Mouse (Mus musculus): Measurements from ENCODE around the gene Bcl7b. TPM values are rescaled to one million over a fixed set of nuclear protein-coding genes. Genes with fewer than 3 reads are reported as not detected.

Gene Bcl7b
- total and polyA plus RNA-seq, 2 experiments from 2014 or later, result 18.5 to 32.5 TPM

GRCm38 (mm10) chr5:135149053-135149819 lies 18.8 kb upstream of the Bcl7b start, which contains the start of gene Tbl2:
Tbl2 (plus strand) TSS chr5:135149657.
- Histone ChIP-seq H3K4me2 (ENCODE audit: low read depth, low read length) (peak within 1 kb of the TSS; percentile 95), H3K4me1 (ENCODE audit: insufficient read depth, low read length) (no peaks in the 10 kb centered on the region), H3K27me3 (ENCODE audit: insufficient read depth, low read length) (no peaks in the 10 kb centered on the region), H3K9me3 (ENCODE audit: low read length) (no peaks in the 10 kb centered on the region), H3K36me3 (ENCODE audit: insufficient read depth, low read length) (no peaks in the 10 kb centered on the region), H3K27ac (peak within 1 kb of the TSS; percentile 87), H3K9ac (replicated peaks; ENCODE audit: low read length) (peak within 1 kb of the TSS; percentile 62), H3K4me3 (ENCODE audit: low read length) (peak within 1 kb of the TSS; percentile 66)
- DNase-seq (ENCODE audit: low spot score) (peak; percentile 99), ATAC-seq (peak; percentile 98)
- 0 out of 2 replicates have a peak, but pooled peaks have one; percentile 15 for TF ChIP-seq CTCF (IDR thresholded peaks at IDR 0.05; ENCODE audit: low read depth)
- under 1% methylated on average over 63 of the region's 63 CpGs for WGBS

DNA sequence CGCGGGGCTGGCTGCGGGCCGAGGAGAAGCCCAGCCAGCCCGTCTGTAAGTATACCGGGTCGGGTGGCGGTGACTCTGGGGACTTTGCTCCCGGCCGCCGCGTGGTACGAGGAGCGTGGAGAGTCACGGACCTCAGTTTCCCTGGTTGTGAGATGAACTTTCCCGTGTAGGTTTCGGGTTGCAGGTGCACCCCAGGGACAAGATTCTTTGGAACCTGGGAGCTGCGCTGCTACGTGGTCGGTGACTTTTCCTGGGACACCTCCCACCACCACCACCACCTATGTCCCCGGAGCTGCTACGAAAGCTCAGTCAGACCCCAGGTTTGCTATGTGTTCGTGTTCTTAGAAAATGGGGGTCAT lies 18.3 kb upstream of the Bcl7b start:
- Histone ChIP-seq H3K27me3 (ENCODE audit: insufficient read depth, low read length) (no peaks in the 10 kb centered on the region), H3K36me3 (ENCODE audit: insufficient read depth, low read length) (no peaks in the 10 kb centered on the region; the same call in 1 of the 2 replicates), H3K4me3 (ENCODE audit: low read length) (peak overlapping the region; percentile 66), H3K9ac (replicated peaks; ENCODE audit: low read length) (peak overlapping the region; percentile 62), H3K4me2 (ENCODE audit: low read depth, low read length) (peak overlapping the region; percentile 95), H3K27ac (peak overlapping the region; percentile 87; the same call in 1 of the 2 replicates), H3K4me1 (ENCODE audit: insufficient read depth, low read length) (no peaks in the 10 kb centered on the region), H3K9me3 (ENCODE audit: low read length) (no peaks in the 10 kb centered on the region)
- no peak for TF ChIP-seq CTCF (IDR thresholded peaks at IDR 0.05; ENCODE audit: low read depth)
- under 1% methylated on average over 23 of the region's 23 CpGs for WGBS
- DNase-seq (ENCODE audit: low spot score), result peak; percentile 5
- no peak for ATAC-seq

DNA sequence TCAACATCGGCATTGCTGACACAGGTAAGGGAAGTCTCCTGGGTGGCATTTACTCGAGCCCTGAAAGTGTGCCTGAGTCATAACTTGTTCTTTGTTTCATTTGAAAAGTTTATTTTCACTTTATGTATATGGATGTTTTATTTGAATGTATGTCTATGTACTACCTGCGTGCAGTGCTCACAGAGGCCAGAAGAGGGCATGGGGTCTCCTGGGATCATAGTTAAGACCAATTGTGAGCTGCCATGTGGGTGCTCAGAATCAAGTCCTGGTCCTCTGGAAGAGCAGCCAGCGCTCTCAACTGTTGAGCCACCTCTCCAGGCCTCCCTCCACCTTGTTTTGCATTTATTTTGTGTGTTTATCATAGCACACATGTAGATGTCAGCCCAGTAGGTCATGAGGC lies 11.6 kb upstream of the Bcl7b start:
- ATAC-seq (no peak), DNase-seq (ENCODE audit: low spot score) (no peak)
- WGBS, result 97% methylated on average over 4 of the region's 4 CpGs
- Histone ChIP-seq H3K4me1 (ENCODE audit: insufficient read depth, low read length) (no peaks in the 10 kb centered on the region), H3K9me3 (ENCODE audit: low read length) (no peaks in the 10 kb centered on the region), H3K9ac (replicated peaks; ENCODE audit: low read length) (no peak overlapping the region), H3K36me3 (ENCODE audit: insufficient read depth, low read length) (peaks cover 37% of the 10 kb centered on the region; the same call in 1 of the 2 replicates), H3K4me3 (ENCODE audit: low read length) (no peak overlapping the region), H3K4me2 (ENCODE audit: low read depth, low read length) (no peak overlapping the region), H3K27ac (no peak overlapping the region), H3K27me3 (ENCODE audit: insufficient read depth, low read length) (no peaks in the 10 kb centered on the region)
- peak; percentile 30 for TF ChIP-seq CTCF (IDR thresholded peaks at IDR 0.05; ENCODE audit: low read depth)

- no peaks in the 10 kb centered on the region for H3K27me3 ChIP-seq (ENCODE audit: insufficient read depth, low read length)
- TF ChIP-seq CTCF (IDR thresholded peaks at IDR 0.05; ENCODE audit: low read depth), result no peak
- H3K4me2 ChIP-seq (ENCODE audit: low read depth, low read length), result no peak overlapping the region
- DNase-seq (ENCODE audit: low spot score), result peak; percentile 46
- H3K4me3 ChIP-seq (ENCODE audit: low read length), result no peak overlapping the region
- H3K9ac ChIP-seq (replicated peaks; ENCODE audit: low read length), result no peak overlapping the region
- WGBS, result 90% methylated on average over 4 of the region's 4 CpGs
- H3K9me3 ChIP-seq (ENCODE audit: low read length), result no peaks in the 10 kb centered on the region
- ATAC-seq, result peak; percentile 62; the same call in 1 of the 2 replicates
- H3K36me3 ChIP-seq (ENCODE audit: insufficient read depth, low read length), result peaks cover 32% of the 10 kb centered on the region; the same call in 1 of the 2 replicates
- H3K27ac ChIP-seq, result peak overlapping the region; percentile 45; the same call in 1 of the 2 replicates
- no peaks in the 10 kb centered on the region for H3K4me1 ChIP-seq (ENCODE audit: insufficient read depth, low read length)
Observed at GRCm38 (mm10) chr5:135161221-135161620, 6.9 kb upstream of the Bcl7b start.

DNA sequence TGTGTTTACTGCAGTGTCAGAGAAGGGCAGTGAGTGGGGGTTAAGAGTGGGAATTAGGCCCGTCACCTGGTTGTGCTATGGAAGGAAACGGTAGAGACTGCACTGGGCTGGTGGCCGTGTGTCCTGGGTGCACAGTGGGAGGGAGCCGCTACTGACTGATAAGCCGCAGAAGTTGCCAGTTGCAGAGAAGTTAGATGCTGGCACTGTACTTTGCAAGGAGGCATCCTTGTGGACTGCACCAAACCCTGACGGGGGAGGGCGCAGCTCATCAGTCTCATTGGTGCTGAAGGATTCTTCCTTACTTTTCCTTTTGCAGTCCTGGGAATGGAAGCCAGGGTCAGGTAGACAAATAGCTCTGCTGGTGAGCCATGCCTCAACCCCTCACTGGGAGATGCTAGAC lies 6.4 kb upstream of the Bcl7b start:
- DNase-seq (ENCODE audit: low spot score) (no peak), ATAC-seq (no peak)
- Histone ChIP-seq H3K9me3 (ENCODE audit: low read length) (no peaks in the 10 kb centered on the region), H3K9ac (replicated peaks; ENCODE audit: low read length) (no peak overlapping the region), H3K27me3 (ENCODE audit: insufficient read depth, low read length) (no peaks in the 10 kb centered on the region), H3K36me3 (ENCODE audit: insufficient read depth, low read length) (peaks cover 31% of the 10 kb centered on the region; the same call in 1 of the 2 replicates), H3K4me3 (ENCODE audit: low read length) (no peak overlapping the region), H3K4me1 (ENCODE audit: insufficient read depth, low read length) (no peaks in the 10 kb centered on the region), H3K4me2 (ENCODE audit: low read depth, low read length) (no peak overlapping the region), H3K27ac (peak overlapping the region; percentile 45; the same call in 1 of the 2 replicates)
- TF ChIP-seq CTCF (IDR thresholded peaks at IDR 0.05; ENCODE audit: low read depth), result no peak
- 85% methylated on average over 7 of the region's 7 CpGs for WGBS

DNA sequence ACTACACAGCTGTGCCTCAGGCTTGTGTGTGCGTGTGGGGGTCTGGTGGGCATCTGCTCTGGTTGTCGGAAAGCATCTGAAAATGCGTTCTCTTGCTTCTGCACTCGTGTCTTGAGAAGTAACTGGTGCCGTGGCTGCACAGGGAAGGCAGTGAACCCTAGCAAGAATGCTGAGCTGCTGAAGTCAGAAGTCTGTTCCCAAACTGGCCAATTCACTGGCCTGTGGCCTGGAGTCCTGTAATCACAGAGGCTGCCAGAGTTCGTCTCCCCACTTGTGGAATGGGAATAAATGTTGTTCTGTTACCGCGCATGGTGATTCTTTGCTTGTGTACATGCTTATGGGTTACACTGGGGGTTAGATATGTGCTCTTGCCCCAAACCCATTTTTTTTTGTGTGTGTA lies 5.7 kb upstream of the Bcl7b start:
- WGBS, result 98% methylated on average over 8 of the region's 8 CpGs
- ATAC-seq, result no peak
- no peak for DNase-seq (ENCODE audit: low spot score)
- no peaks in the 10 kb centered on the region for H3K9me3 ChIP-seq (ENCODE audit: low read length)
- H3K27ac ChIP-seq, result no peak overlapping the region
- no peak overlapping the region for H3K4me2 ChIP-seq (ENCODE audit: low read depth, low read length)
- H3K27me3 ChIP-seq (ENCODE audit: insufficient read depth, low read length), result no peaks in the 10 kb centered on the region
- no peak overlapping the region for H3K4me3 ChIP-seq (ENCODE audit: low read length)
- no peaks in the 10 kb centered on the region for H3K4me1 ChIP-seq (ENCODE audit: insufficient read depth, low read length)
- no peak for TF ChIP-seq CTCF (IDR thresholded peaks at IDR 0.05; ENCODE audit: low read depth)
- H3K36me3 ChIP-seq (ENCODE audit: insufficient read depth, low read length), result peaks cover 29% of the 10 kb centered on the region; the same call in 1 of the 2 replicates
- no peak overlapping the region for H3K9ac ChIP-seq (replicated peaks; ENCODE audit: low read length)

- DNase-seq (ENCODE audit: low spot score) (no peak), ATAC-seq (no peak)
- Histone ChIP-seq H3K9ac (replicated peaks; ENCODE audit: low read length) (no peak overlapping the region), H3K36me3 (ENCODE audit: insufficient read depth, low read length) (peaks cover 27% of the 10 kb centered on the region; the same call in 1 of the 2 replicates), H3K4me2 (ENCODE audit: low read depth, low read length) (no peak overlapping the region), H3K27me3 (ENCODE audit: insufficient read depth, low read length) (no peaks in the 10 kb centered on the region), H3K4me1 (ENCODE audit: insufficient read depth, low read length) (no peaks in the 10 kb centered on the region), H3K27ac (no peak overlapping the region), H3K4me3 (ENCODE audit: low read length) (no peak overlapping the region), H3K9me3 (ENCODE audit: low read length) (no peaks in the 10 kb centered on the region)
- 90% methylated on average over 6 of the region's 6 CpGs for WGBS
- no peak for TF ChIP-seq CTCF (IDR thresholded peaks at IDR 0.05; ENCODE audit: low read depth)
Observed at GRCm38 (mm10) chr5:135162821-135163220, 5.3 kb upstream of the Bcl7b start.
